Mouse (Mus musculus): ENCODE results near the gene Gm6482. TPM values are rescaled to one million over a fixed set of nuclear protein-coding genes. Genes with fewer than 3 reads are reported as not detected.
"Not testable (repeated sequence)": the region's sequence is repeated elsewhere in the genome, so short reads cannot be mapped to it uniquely, and the experiment has no call there.

The Gm6482 gene
- not detected in 2 replicates for polyA plus RNA-seq (2015; fragmentation: Nextera tagmentation; extraction: Ambion mirVana)

DNA sequence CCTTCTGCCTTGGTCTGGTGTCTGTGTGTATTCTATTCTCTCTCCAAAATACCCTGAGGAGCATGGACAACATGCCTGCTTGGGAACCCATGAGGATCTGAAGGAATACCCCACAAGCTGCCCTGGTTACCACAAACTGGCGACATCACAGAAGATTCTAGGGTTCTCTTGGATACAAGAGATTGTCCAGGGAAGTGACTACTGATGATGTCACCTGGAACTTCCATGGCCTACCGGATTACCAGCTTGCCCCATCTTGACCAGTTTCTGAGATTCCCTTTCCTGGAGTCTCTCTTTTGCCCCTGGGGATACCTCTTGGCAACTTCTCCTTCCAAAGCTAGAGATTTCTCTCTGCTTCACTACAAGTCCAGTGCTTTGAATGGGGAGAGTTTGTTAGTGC lies at the start of gene Gm6482:
Gene Gm6482 (minus strand): TSS at position 101 of the 400 bp plus-strand sequence.
- H3K27ac ChIP-seq (ENCODE audit: low read depth, low read length); ATAC-seq; H3K9me3 ChIP-seq (ENCODE audit: control insufficient read depth, low read length); H3K36me3 ChIP-seq (ENCODE audit: control insufficient read depth, insufficient read depth, low read length); H3K4me2 ChIP-seq (ENCODE audit: low read length); H3K4me1 ChIP-seq (ENCODE audit: control insufficient read depth, insufficient read depth, low read depth, low read length); H3K4me3 ChIP-seq (ENCODE audit: low read length); H3K9ac ChIP-seq (ENCODE audit: low read depth, low read length); H3K27me3 ChIP-seq (replicated peaks; ENCODE audit: control insufficient read depth, insufficient read depth, low read length): not testable (repeated sequence)
- no CpG with 5 or more reads among the region's 2 CpGs for WGBS

DNA sequence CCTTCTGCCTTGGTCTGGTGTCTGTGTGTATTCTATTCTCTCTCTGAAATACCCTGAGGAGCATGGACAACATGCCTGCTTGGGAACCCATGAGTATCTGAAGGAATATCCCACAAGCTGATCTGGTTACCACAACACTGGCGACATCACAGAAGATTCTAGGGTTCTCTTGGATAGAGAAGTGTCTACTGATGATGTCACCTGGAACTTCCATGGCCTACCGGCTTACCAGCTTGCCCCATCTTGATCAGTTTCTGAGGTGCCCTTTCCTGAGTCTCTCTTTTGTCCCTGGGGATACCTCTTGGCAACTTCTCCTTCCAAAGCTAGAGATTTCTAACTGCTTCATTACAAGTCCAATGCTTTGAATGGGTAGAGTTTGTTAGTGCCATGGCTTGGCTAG lies 45.3 kb upstream of the Gm6482 start, which contains the start of gene Gm7954:
Gene Gm7954 (minus strand): TSS at position 101 of the 400 bp plus-strand sequence.
- not testable (repeated sequence) for H3K9ac ChIP-seq (ENCODE audit: low read depth, low read length); H3K9me3 ChIP-seq (ENCODE audit: control insufficient read depth, low read length); H3K4me1 ChIP-seq (ENCODE audit: control insufficient read depth, insufficient read depth, low read depth, low read length); ATAC-seq; H3K36me3 ChIP-seq (ENCODE audit: control insufficient read depth, insufficient read depth, low read length); H3K4me2 ChIP-seq (ENCODE audit: low read length); H3K27me3 ChIP-seq (replicated peaks; ENCODE audit: control insufficient read depth, insufficient read depth, low read length); H3K4me3 ChIP-seq (ENCODE audit: low read length); H3K27ac ChIP-seq (ENCODE audit: low read depth, low read length)
- WGBS, result no CpG with 5 or more reads among the region's 2 CpGs

DNA sequence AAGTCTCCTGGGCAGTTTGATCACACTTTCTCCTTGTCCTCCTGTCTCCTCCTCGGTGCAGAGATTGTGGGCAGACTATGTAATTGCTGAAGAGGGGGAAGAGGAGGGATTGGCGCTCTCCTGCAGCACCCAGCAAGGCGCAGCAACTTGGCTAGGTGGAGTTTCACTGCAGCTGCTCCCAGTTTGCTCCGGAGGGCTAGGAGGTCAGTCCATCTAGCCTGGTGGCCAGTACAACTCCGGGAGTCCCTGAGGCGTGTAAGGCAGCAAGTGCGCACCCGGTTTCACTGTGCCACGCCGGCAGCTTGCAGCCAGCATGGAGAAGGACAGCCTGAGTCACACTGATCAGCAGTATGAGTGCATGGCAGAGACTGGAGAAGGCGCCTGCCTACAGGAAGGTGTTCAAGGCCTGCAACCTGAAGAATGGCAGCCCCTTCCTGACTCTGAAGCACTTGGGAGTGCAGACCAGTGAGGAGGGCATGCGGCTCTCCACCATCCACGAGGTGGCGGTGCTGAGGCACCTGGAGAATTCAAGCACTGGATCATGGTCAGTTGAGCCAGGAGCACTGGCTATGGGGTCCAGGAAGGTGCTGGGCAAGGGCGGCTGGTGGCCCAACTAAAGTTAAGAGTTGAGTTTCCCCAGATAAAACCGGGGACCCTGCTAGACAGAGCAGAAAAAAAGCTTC lies 17.5 kb upstream of the Gm6482 start:
- not testable (repeated sequence) for H3K36me3 ChIP-seq (ENCODE audit: control insufficient read depth, insufficient read depth, low read length)

DNA sequence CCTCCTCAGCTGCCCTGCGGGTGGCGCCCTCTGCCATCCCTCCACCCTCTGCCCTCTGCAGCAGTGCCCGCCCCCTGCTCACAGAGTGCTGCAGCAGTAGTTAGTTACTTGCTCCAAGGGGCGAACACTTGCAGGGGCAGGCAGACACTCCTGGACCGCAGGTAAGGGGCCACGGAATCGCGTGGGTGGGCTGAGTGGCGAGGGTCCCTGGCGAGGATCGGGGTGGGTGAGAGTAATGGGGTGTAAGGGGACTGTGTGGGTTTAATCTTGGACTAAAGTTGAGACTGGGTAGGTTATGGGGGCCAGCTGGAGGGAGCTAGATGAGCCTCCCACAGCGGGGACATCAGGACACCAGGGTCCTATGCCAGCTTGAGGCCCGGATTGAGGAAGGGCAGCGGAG lies 16.6 kb upstream of the Gm6482 start:
- H3K27ac ChIP-seq (ENCODE audit: low read depth, low read length); H3K9me3 ChIP-seq (ENCODE audit: control insufficient read depth, low read length); H3K4me3 ChIP-seq (ENCODE audit: low read length); H3K36me3 ChIP-seq (ENCODE audit: control insufficient read depth, insufficient read depth, low read length); ATAC-seq; H3K27me3 ChIP-seq (replicated peaks; ENCODE audit: control insufficient read depth, insufficient read depth, low read length); H3K4me1 ChIP-seq (ENCODE audit: control insufficient read depth, insufficient read depth, low read depth, low read length); H3K9ac ChIP-seq (ENCODE audit: low read depth, low read length): not testable (repeated sequence)
- peak overlapping the region; percentile 42 for H3K4me2 ChIP-seq (ENCODE audit: low read length)
- 6% methylated on average over 11 of the region's 14 CpGs for WGBS

More for the DNA sequence above, 17.5 kb upstream of the Gm6482 start:
- peak overlapping the region; percentile 42 for H3K4me2 ChIP-seq (ENCODE audit: low read length)
- H3K4me1 ChIP-seq (ENCODE audit: control insufficient read depth, insufficient read depth, low read depth, low read length); H3K9me3 ChIP-seq (ENCODE audit: control insufficient read depth, low read length); H3K9ac ChIP-seq (ENCODE audit: low read depth, low read length); ATAC-seq; H3K4me3 ChIP-seq (ENCODE audit: low read length); H3K27ac ChIP-seq (ENCODE audit: low read depth, low read length); H3K27me3 ChIP-seq (replicated peaks; ENCODE audit: control insufficient read depth, insufficient read depth, low read length): not testable (repeated sequence)
- 12% methylated on average over 10 of the region's 16 CpGs for WGBS

DNA sequence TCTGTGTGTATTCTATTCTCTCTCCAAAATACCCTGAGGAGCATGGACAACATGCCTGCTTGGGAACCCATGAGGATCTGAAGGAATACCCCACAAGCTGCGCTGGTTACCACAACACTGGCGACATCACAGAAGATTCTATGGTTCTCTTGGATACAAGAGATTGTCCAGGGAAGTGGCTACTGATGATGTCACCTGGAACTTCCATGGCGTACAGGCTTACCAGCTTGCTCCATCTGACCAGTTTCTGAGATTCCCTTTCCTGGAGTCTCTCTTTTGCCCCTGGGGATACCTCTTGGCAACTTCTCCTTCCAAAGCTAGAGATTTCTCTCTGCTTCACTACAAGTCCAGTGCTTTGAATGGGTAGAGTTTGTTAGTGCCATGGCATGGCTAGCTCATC lies 21.8 kb downstream of the Gm6482 start, which contains the start of gene Gm7945:
Gene Gm7945 (minus strand): TSS at position 101 of the 400 bp plus-strand sequence.
- H3K36me3 ChIP-seq (ENCODE audit: control insufficient read depth, insufficient read depth, low read length); H3K4me1 ChIP-seq (ENCODE audit: control insufficient read depth, insufficient read depth, low read depth, low read length); H3K4me2 ChIP-seq (ENCODE audit: low read length); H3K27me3 ChIP-seq (replicated peaks; ENCODE audit: control insufficient read depth, insufficient read depth, low read length); H3K9me3 ChIP-seq (ENCODE audit: control insufficient read depth, low read length); ATAC-seq; H3K4me3 ChIP-seq (ENCODE audit: low read length); H3K9ac ChIP-seq (ENCODE audit: low read depth, low read length); H3K27ac ChIP-seq (ENCODE audit: low read depth, low read length): not testable (repeated sequence)
- WGBS, result no CpG with 5 or more reads among the region's 3 CpGs

Other genes starting within 250 kb of the Gm6482 start
- not detected in 2 replicates for gene Sftpd, start 223.1 kb downstream of the Gm6482 start, polyA plus RNA-seq (2015; fragmentation: Nextera tagmentation; extraction: Ambion mirVana)
- 0.35 and 0.53 TPM in 2 replicates for gene Gm2832, start 129.5 kb downstream of the Gm6482 start, polyA plus RNA-seq (2015; fragmentation: Nextera tagmentation; extraction: Ambion mirVana)
- gene Gm5798, start 59.7 kb downstream of the Gm6482 start, polyA plus RNA-seq (2015; fragmentation: Nextera tagmentation; extraction: Ambion mirVana), result not detected in 2 replicates
- gene Gm7945, start 21.9 kb downstream of the Gm6482 start, polyA plus RNA-seq (2015; fragmentation: Nextera tagmentation; extraction: Ambion mirVana), result 0.14 TPM in 1 of 2 replicates, not detected in the other
- not detected in 2 replicates for gene Gm7954, start 45.2 kb upstream of the Gm6482 start, polyA plus RNA-seq (2015; fragmentation: Nextera tagmentation; extraction: Ambion mirVana)
- not detected in 2 replicates for gene Gm3486, start 81.2 kb upstream of the Gm6482 start, polyA plus RNA-seq (2015; fragmentation: Nextera tagmentation; extraction: Ambion mirVana)
- gene Gm7970, start 147.3 kb upstream of the Gm6482 start, polyA plus RNA-seq (2015; fragmentation: Nextera tagmentation; extraction: Ambion mirVana), result not detected in 2 replicates
- gene 1700049E17Rik2, start 164.9 kb upstream of the Gm6482 start, polyA plus RNA-seq (2015; fragmentation: Nextera tagmentation; extraction: Ambion mirVana), result not detected in 2 replicates
- gene Gm3072, start 216.3 kb upstream of the Gm6482 start, polyA plus RNA-seq (2015; fragmentation: Nextera tagmentation; extraction: Ambion mirVana), result not detected in 2 replicates
- not detected in 2 replicates for gene Gm3676, start 238.2 kb upstream of the Gm6482 start, polyA plus RNA-seq (2015; fragmentation: Nextera tagmentation; extraction: Ambion mirVana)

Measured in hindbrain, embryonic 16.5 days (tissue).